Mouse (Mus musculus): ENCODE results near the gene BC030867. TPM values are rescaled to one million over a fixed set of nuclear protein-coding genes. Genes with fewer than 3 reads are reported as not detected.
A peak's percentile ranks its signal among the peaks of the same experiment; 100 is the strongest.

The BC030867 gene
- polyA plus RNA-seq, 1 experiment from 2014 or later = 23.5 TPM

DNA sequence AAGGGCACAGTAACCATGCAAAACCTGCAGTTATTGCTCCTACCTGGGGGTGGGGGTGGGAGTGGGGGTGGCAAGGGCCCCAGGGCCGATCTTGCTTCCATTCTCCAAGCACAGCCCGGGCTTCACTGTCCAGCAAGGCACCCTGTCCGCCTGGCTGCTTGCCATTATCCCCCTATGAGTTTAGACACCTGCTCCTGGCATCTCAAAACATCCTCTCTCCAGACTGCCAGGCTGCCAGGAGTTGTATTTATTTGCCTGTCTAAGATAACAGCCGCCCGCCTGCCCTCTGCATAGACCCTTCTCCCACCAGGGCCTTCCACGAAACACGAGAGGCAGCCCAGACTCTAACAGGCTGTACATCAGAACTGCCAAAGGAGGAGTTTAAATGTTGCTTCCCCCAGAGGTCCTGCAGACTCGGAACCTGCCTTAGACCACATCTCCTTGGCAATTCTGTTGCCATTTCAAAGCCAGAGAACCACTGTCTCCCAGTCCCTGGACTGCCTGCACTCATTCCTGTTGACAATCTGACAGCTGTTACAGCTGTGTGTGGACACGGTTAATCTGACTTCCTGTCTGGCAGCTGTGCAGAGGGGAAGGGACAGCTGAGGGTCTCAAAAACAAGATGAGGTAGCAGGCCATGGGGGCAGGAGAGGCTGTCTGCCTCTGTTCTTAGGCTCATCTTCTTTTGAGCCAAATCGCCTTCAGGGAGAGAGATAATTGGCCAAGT lies 34.1 kb upstream of the BC030867 start:
- no peak overlapping the region for H3K4me2 ChIP-seq
- peaks cover 81% of the 10 kb centered on the region for H3K4me1 ChIP-seq (replicated peaks)
- peak overlapping the region; percentile 41; the same call in 1 of the 2 replicates for H3K27ac ChIP-seq
- no peak for ATAC-seq (ENCODE audit: insufficient number of reproducible peaks, insufficient read depth, low FRiP score, low TSS enrichment, low read depth)
- peaks cover 3% of the 10 kb centered on the region; the same call in 1 of the 2 replicates for H3K36me3 ChIP-seq
- no peaks in the 10 kb centered on the region for H3K27me3 ChIP-seq
- H3K4me3 ChIP-seq (replicated peaks) = no peak overlapping the region
- WGBS = 58% methylated on average over 10 of the region's 10 CpGs
- H3K9me3 ChIP-seq = no peaks in the 10 kb centered on the region
- no peak overlapping the region for H3K9ac ChIP-seq (replicated peaks)

DNA sequence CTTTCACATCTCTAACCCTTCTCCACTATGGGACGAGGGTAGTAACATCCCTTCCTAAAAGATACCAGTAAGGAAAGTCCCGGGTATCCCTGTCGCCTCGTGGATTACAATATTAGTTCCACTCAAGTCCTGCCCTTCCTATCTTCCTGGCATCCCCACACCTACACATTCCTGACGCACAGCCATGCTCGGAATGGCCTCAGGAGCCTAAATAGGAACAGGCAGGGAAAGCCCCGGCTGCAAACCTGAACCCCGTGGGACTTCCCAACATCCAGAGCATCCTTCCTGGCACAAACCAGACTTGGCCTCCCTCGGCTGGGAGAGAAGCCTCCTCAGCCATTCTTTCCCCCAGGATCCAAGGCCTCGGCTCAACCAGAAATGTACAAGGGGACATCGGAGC lies 33.2 kb upstream of the BC030867 start:
- H3K9ac ChIP-seq (replicated peaks) = peak overlapping the region; percentile 18; the same call in 1 of the 2 replicates
- WGBS = 79% methylated on average over 11 of the region's 11 CpGs
- ATAC-seq (ENCODE audit: insufficient number of reproducible peaks, insufficient read depth, low FRiP score, low TSS enrichment, low read depth) = no peak
- no peaks in the 10 kb centered on the region for H3K9me3 ChIP-seq
- H3K4me1 ChIP-seq (replicated peaks) = peaks cover 83% of the 10 kb centered on the region
- H3K4me3 ChIP-seq (replicated peaks) = no peak overlapping the region
- no peaks in the 10 kb centered on the region for H3K27me3 ChIP-seq
- peaks cover 3% of the 10 kb centered on the region; the same call in 1 of the 2 replicates for H3K36me3 ChIP-seq
- H3K27ac ChIP-seq = peak overlapping the region; percentile 77; the same call in 1 of the 2 replicates
- 0 out of 2 replicates have a peak overlapping the region, but pooled peaks have one; percentile 82 for H3K4me2 ChIP-seq

DNA sequence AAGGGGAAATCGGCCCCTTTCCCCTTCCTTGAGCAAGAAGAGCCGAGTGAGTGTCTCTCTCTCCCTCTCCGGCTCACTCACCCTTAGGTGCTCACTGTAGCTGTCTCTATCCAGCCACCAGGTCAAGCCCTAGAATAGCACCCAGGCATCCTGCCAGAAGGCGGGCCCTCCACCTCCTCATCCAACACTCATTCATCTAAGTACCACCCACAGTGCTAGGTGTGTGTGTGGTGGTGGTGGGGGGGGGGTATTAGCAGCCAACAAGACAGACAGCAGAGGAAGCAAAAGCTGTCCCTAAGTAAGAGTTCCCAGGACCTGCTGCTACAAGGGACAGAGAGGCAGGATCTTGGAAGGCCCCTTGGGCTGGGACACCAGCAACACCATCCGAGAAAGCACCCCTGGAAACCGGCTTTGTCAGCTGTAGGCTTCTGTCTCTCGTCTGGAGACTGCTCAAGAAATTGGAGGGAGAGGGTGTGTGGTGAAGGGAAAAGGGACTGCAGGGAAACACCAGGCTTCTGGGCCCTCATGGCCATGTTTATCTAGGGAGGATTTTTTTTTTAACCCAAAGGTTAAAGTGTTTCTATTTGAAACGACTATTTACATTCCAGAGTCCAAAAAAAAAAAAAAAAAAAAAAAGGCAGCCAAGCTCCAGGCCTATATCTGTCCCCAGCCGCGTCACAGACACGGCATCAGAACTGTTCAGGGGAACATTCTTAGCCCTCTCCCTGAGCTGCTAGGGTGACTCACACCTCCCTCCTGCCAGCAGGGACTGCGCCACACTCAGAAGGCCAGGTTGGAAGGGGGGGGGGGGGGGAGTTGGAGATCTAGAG lies 32.4 kb upstream of the BC030867 start:
- 46% methylated on average over 12 of the region's 12 CpGs for WGBS
- Histone ChIP-seq H3K9me3 (no peaks in the 10 kb centered on the region), H3K9ac (replicated peaks) (peak overlapping the region; percentile 27; the same call in 1 of the 2 replicates)

DNA sequence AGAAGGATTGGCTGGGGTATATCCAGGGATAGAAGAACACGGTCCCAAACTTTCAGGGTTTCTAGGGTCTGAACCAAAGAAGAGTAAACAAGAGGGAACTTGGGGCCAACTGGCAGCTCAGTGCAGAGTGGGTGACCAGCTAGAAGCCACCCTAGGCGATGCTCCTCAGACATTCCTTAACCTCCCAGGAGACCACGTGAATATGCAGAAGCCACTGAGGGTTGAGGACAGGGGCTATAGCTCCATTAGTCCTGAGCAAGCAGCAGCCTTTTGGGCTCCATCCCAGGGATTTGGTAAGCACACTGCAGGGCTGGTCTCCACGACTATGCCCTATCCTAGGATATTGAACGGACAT lies 31.8 kb upstream of the BC030867 start:
- Histone ChIP-seq H3K27me3 (no peaks in the 10 kb centered on the region), H3K9me3 (no peaks in the 10 kb centered on the region), H3K4me1 (replicated peaks) (peaks cover 79% of the 10 kb centered on the region), H3K36me3 (peaks cover 16% of the 10 kb centered on the region; the same call in 1 of the 2 replicates), H3K4me2 (peak overlapping the region; percentile 82), H3K4me3 (replicated peaks) (peak overlapping the region; percentile 41; the same call in 1 of the 2 replicates), H3K9ac (replicated peaks) (0 out of 2 replicates have a peak overlapping the region, but pooled peaks have one; percentile 27), H3K27ac (peak overlapping the region; percentile 45; the same call in 1 of the 2 replicates)
- WGBS = 56% methylated on average over 5 of the region's 5 CpGs
- no peak for ATAC-seq (ENCODE audit: insufficient number of reproducible peaks, insufficient read depth, low FRiP score, low TSS enrichment, low read depth)

More for the DNA sequence above, 32.4 kb upstream of the BC030867 start:
- Histone ChIP-seq H3K36me3 (peaks cover 10% of the 10 kb centered on the region; the same call in 1 of the 2 replicates), H3K27ac (peak overlapping the region; percentile 77), H3K27me3 (no peaks in the 10 kb centered on the region), H3K4me2 (peak overlapping the region; percentile 82), H3K4me1 (replicated peaks) (peaks cover 82% of the 10 kb centered on the region), H3K4me3 (replicated peaks) (peak overlapping the region; percentile 41; the same call in 1 of the 2 replicates)
- ATAC-seq (ENCODE audit: insufficient number of reproducible peaks, insufficient read depth, low FRiP score, low TSS enrichment, low read depth) = no peak

DNA sequence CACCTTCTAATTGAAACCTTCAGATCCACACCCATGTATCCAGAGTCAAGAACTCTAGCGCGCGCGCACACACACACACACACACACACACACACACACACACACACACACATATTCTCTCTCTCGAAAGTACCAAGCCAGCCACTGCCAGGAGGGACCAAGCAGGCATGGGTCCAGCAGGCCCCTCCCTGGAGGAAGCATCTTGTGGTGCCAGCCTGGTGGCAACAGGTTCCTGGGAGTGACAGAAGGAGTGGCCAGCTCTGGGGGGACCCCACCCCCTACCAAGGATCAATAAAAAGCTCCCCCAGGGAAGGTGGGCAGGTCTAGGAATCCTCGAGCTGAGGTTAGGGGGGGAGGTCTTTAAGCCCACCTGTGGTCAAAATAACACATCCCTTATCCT lies 31.3 kb upstream of the BC030867 start:
- ATAC-seq (ENCODE audit: insufficient number of reproducible peaks, insufficient read depth, low FRiP score, low TSS enrichment, low read depth) = no peak
- Histone ChIP-seq H3K27me3 (no peaks in the 10 kb centered on the region), H3K9ac (replicated peaks) (0 out of 2 replicates have a peak overlapping the region, but pooled peaks have one; percentile 64), H3K4me1 (replicated peaks) (peaks cover 73% of the 10 kb centered on the region), H3K9me3 (no peaks in the 10 kb centered on the region), H3K4me2 (peak overlapping the region; percentile 82), H3K36me3 (peaks cover 16% of the 10 kb centered on the region; the same call in 1 of the 2 replicates), H3K27ac (no peak overlapping the region), H3K4me3 (replicated peaks) (peak overlapping the region; percentile 41)
- 78% methylated on average over 6 of the region's 6 CpGs for WGBS

DNA sequence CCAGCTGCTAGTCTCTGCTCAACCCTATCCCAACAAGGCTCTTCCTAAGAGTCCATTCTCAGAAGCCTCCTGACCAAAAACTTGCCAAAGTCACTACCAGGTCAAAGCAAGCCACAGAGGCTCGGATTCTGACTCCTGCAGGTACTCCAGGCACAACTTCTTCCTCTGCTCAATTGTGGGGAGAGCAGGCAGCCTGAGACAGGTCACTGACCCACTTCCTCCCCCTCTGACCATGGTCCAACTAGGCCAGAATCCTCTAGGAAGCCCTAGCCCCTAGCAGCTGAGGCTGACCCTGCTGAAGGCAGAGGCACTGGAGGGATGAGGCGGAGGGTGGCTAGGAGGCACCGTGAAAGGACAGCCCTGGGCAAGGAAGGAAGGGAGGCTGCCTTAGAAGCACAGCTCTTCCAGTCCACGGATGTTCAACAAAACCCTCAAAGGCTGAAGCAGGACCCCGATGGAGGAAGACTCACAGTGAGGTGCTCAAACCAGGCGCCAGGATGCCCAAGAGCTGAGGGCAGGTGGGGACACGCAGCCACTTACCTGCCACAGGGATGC lies 30.7 kb upstream of the BC030867 start:
- ATAC-seq (ENCODE audit: insufficient number of reproducible peaks, insufficient read depth, low FRiP score, low TSS enrichment, low read depth) = no peak
- peak overlapping the region; percentile 41 for H3K4me3 ChIP-seq (replicated peaks)
- peaks cover 16% of the 10 kb centered on the region; the same call in 1 of the 2 replicates for H3K36me3 ChIP-seq
- H3K27me3 ChIP-seq = no peaks in the 10 kb centered on the region
- H3K4me1 ChIP-seq (replicated peaks) = peaks cover 76% of the 10 kb centered on the region
- H3K4me2 ChIP-seq = peak overlapping the region; percentile 82
- peak overlapping the region; percentile 81 for H3K27ac ChIP-seq
- H3K9ac ChIP-seq (replicated peaks) = peak overlapping the region; percentile 64
- WGBS = 73% methylated on average over 7 of the region's 7 CpGs
- no peaks in the 10 kb centered on the region for H3K9me3 ChIP-seq

DNA sequence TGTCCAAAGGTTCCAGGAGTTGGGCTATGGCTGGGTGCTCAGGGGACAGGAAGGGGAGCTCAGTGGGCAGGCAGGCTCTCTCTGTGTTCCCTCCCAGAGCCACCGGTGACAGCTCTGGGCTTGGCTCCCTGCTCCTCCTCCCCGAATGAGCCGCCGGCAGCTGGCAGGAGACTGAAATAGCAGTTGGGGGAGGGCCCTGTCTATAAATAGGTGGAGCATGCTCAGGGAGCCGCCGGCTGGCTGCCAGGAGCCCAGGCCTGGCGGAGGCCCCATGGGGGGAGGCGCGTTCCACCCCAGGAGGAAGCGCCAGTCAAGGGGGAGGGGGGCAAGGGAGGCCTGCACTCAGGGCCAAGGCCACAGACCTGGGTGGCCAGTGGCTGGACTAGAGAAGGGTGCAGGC lies 29.9 kb upstream of the BC030867 start:
- no peaks in the 10 kb centered on the region for H3K27me3 ChIP-seq
- WGBS = 2% methylated on average over 10 of the region's 10 CpGs
- H3K36me3 ChIP-seq = peaks cover 21% of the 10 kb centered on the region; the same call in 1 of the 2 replicates
- peak; percentile 63 for ATAC-seq (ENCODE audit: insufficient number of reproducible peaks, insufficient read depth, low FRiP score, low TSS enrichment, low read depth)
- H3K27ac ChIP-seq = peak overlapping the region; percentile 81
- H3K4me1 ChIP-seq (replicated peaks) = peaks cover 77% of the 10 kb centered on the region
- H3K4me3 ChIP-seq (replicated peaks) = peak overlapping the region; percentile 41
- peak overlapping the region; percentile 82 for H3K4me2 ChIP-seq
- peak overlapping the region; percentile 64 for H3K9ac ChIP-seq (replicated peaks)
- H3K9me3 ChIP-seq = no peaks in the 10 kb centered on the region

DNA sequence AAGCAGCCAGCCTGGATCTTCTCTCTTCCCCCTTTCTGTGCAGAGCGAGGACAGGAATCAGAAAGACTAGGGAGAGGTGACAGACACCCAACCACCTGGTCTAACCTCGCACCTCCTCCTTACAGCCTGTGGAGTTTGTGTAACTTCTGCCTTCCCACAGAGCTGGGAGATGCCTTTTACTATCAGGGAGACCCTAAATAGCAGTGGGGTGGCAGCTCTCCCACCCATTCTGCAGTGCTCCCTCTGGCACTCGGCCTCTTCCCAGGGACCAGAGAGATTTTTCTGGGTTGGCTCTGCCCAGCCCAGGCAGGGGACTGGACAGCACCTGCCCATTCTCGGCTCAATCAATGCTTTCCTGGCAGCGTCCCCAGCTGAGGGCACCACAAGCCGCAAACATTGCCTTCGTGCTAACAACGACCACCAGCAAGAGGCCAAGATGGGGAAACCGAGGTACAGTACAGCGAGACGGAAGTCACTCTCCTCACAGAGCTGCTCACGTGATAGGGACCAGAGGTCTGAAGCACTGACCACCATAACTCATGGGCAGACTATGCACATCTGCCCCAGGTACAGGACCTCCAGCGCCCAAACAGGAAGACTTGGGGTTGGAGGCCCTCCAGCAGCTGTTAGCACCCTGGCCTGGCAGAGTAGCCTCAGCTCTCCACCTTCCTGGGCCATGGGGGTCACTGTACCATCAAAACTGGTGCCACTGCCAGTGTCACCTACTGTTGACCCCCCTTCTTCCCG lies 29.3 kb upstream of the BC030867 start:
- Histone ChIP-seq H3K4me1 (replicated peaks) (peaks cover 75% of the 10 kb centered on the region), H3K9me3 (no peaks in the 10 kb centered on the region), H3K4me2 (peak overlapping the region; percentile 82), H3K27ac (peak overlapping the region; percentile 81), H3K36me3 (peaks cover 27% of the 10 kb centered on the region; the same call in 1 of the 2 replicates), H3K27me3 (no peaks in the 10 kb centered on the region), H3K9ac (replicated peaks) (peak overlapping the region; percentile 64; the same call in 1 of the 2 replicates), H3K4me3 (replicated peaks) (peak overlapping the region; percentile 41)
- ATAC-seq (ENCODE audit: insufficient number of reproducible peaks, insufficient read depth, low FRiP score, low TSS enrichment, low read depth) = no peak
- 59% methylated on average over 14 of the region's 14 CpGs for WGBS

DNA sequence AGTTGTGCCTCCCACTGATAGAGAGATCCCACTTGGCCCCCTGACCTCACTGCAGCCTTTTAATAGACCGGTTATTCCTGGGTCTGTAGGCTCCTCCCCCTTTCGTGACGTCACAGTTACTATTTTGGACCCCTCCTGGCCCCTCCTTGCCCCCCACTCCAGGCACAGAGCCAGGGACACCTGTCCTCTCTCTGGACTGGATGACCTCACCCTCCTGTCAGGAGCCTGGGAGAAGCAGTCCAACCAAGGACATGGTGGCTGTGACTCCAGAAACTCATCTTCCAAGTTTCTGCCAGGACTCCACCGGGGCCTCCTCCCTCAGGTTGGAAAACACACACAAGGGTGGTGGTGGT lies 28.7 kb upstream of the BC030867 start:
- peak overlapping the region; percentile 23; the same call in 1 of the 2 replicates for H3K27ac ChIP-seq
- WGBS = 79% methylated on average over 4 of the region's 4 CpGs
- no peak overlapping the region for H3K4me2 ChIP-seq
- H3K4me1 ChIP-seq (replicated peaks) = peaks cover 75% of the 10 kb centered on the region
- H3K9me3 ChIP-seq = no peaks in the 10 kb centered on the region
- peaks cover 27% of the 10 kb centered on the region; the same call in 1 of the 2 replicates for H3K36me3 ChIP-seq
- H3K27me3 ChIP-seq = peaks cover 5% of the 10 kb centered on the region; the same call in 1 of the 2 replicates
- no peak overlapping the region for H3K4me3 ChIP-seq (replicated peaks)
- no peak for ATAC-seq (ENCODE audit: insufficient number of reproducible peaks, insufficient read depth, low FRiP score, low TSS enrichment, low read depth)
- H3K9ac ChIP-seq (replicated peaks) = no peak overlapping the region

DNA sequence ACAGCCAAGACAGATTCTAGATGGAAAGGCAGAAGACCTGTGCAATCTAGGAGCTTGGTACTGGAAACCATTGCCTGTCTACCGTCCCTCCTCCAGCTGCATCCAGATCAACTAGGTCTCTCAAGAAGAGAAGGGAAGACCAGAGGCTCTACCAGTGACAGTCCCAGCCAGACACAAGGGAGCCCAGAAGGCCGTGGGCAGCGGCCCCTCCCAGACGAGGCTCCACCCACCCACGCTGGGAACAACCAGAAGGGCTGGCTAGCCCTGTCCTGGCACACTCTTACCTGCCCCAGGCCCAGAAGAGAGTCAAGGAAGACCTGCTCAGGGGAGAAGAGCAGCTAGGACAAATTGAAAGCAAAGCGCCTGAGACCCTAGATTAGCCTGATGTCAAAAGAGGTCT lies 28.2 kb upstream of the BC030867 start:
- Histone ChIP-seq H3K4me1 (replicated peaks) (peaks cover 74% of the 10 kb centered on the region), H3K4me2 (no peak overlapping the region)

More for the DNA sequence above, 28.2 kb upstream of the BC030867 start:
- Histone ChIP-seq H3K9me3 (no peaks in the 10 kb centered on the region), H3K27ac (peak overlapping the region; percentile 23; the same call in 1 of the 2 replicates), H3K9ac (replicated peaks) (no peak overlapping the region), H3K36me3 (peaks cover 27% of the 10 kb centered on the region; the same call in 1 of the 2 replicates), H3K4me3 (replicated peaks) (no peak overlapping the region), H3K27me3 (peaks cover 10% of the 10 kb centered on the region)
- ATAC-seq (ENCODE audit: insufficient number of reproducible peaks, insufficient read depth, low FRiP score, low TSS enrichment, low read depth) = no peak
- WGBS = 57% methylated on average over 6 of the region's 6 CpGs
